In genomic region chr3:63295237-63295636, GRCm38 (mm10) we compare ENCODE assay signal across 9 mouse cellular contexts. TPM values are rescaled to one million over a fixed set of nuclear protein-coding genes. Genes with fewer than 3 reads are reported as not detected.
DNase-seq lines count a peak whose midpoint lies in the region; ATAC-seq and TF ChIP-seq lines count a peak whose summit lies in the region.
"Had no signal": no experiment of that assay in that cellular context is flagged by ENCODE, and none has a peak within 500 bp of the region (broad histone marks: within the 10 kb centered on the region; RNA-seq: fewer than 3 reads in every experiment).

No protein-coding gene starts in this region.

- peaks cover 15% of the 10 kb centered on the region; the same call in 1 of the 2 replicates for H3K4me1 ChIP-seq in embryonic facial prominence, embryonic 10.5 days
- H3K4me1 ChIP-seq in heart, embryonic 16.5 days (ENCODE audit: control insufficient read depth, insufficient read depth, low read length): peaks cover 5% of the 10 kb centered on the region
- no peaks in the 10 kb centered on the region; the same call in 1 of the 2 replicates for H3K4me1 ChIP-seq in small intestine, adult 2 months (ENCODE audit: control insufficient read depth, insufficient read depth, insufficient read length, low read length)

- TF ChIP-seq POLR2A in small intestine, adult 2 months (IDR thresholded peaks at IDR 0.05; ENCODE audit: low read depth, low read length): no peak

- H3K4me2 ChIP-seq in heart, embryonic 16.5 days (ENCODE audit: low read depth, low read length): peak overlapping the region; percentile 92

- ATAC-seq in heart, embryonic 16.5 days (replicated peaks; ENCODE audit: extremely low read depth, insufficient read depth, low FRiP score): peak; percentile 71

- DNase-seq in left cerebral cortex, adult 2 months (ENCODE audit: extremely low spot score in 1 of 2, low spot score in 2 of 2): peak; percentile 22 to 27
- DNase-seq in left cerebral cortex, postnatal 4 days: no peak
- peak; percentile 85 for DNase-seq in embryonic facial prominence, embryonic 10.5 days (ENCODE audit: low spot score)
- DNase-seq in kidney, postnatal 10 days: peak; percentile 67
- DNase-seq in lung, postnatal 25 days (ENCODE audit: low spot score): peak; percentile 23
- DNase-seq in layer of hippocampus, adult 9-11 months: no peak

- no peaks in the 10 kb centered on the region for H3K9me3 ChIP-seq in embryonic facial prominence, embryonic 10.5 days
- H3K9me3 ChIP-seq in heart, embryonic 16.5 days (replicated peaks; ENCODE audit: control insufficient read depth, low read length): no peaks in the 10 kb centered on the region

- intact Hi-C loops in left cerebral cortex, adult 2 months (cut with DNase I): loop anchor here (10.0 kb wide), 1 partner anchor 370 kb away; no protein-coding TSS in a partner anchor
- intact Hi-C loops in left cerebral cortex, postnatal 4 days (cut with DNase I): no loop called here

- H3K9ac ChIP-seq in heart, embryonic 16.5 days (ENCODE audit: low read length): peak overlapping the region; percentile 76

- H3K27me3 ChIP-seq in embryonic facial prominence, embryonic 10.5 days (replicated peaks; ENCODE audit: low read depth, poor library complexity, severe bottlenecking): peaks cover 6% of the 10 kb centered on the region; the same call in 1 of the 2 replicates
- no peaks in the 10 kb centered on the region for H3K27me3 ChIP-seq in heart, embryonic 16.5 days (ENCODE audit: control insufficient read depth, insufficient read depth, low read length)
- H3K27me3 ChIP-seq in small intestine, adult 2 months (ENCODE audit: control insufficient read depth, insufficient read depth, low read length): no peaks in the 10 kb centered on the region

- WGBS in embryonic facial prominence, embryonic 10.5 days: under 1% methylated on average over 21 of the region's 21 CpGs
- WGBS in heart, embryonic 16.5 days: under 1% methylated on average over 21 of the region's 21 CpGs
- 1% methylated on average over 21 of the region's 21 CpGs for WGBS in small intestine, adult 2 months

- peak; percentile 29 for TF ChIP-seq CTCF in left cerebral cortex, adult 2 months (IDR thresholded peaks at IDR 0.05)
- peak; percentile 30; the same call in 1 of the 2 replicates for TF ChIP-seq CTCF in small intestine, adult 2 months (IDR thresholded peaks at IDR 0.05; ENCODE audit: extremely low read depth, insufficient read length, insufficient replicate concordance, low read depth, low read length)

- no peak overlapping the region for H3K27ac ChIP-seq in left cerebral cortex, adult 2 months
- peak overlapping the region; percentile 93 for H3K27ac ChIP-seq in embryonic facial prominence, embryonic 10.5 days (replicated peaks)
- H3K27ac ChIP-seq in heart, embryonic 16.5 days (ENCODE audit: low read length): peak overlapping the region; percentile 51
- no peak overlapping the region for H3K27ac ChIP-seq in small intestine, adult 2 months (ENCODE audit: insufficient read depth, low read depth, low read length)
- H3K27ac ChIP-seq: macrophage had no signal

- H3K36me3 ChIP-seq in embryonic facial prominence, embryonic 10.5 days (replicated peaks): no peaks in the 10 kb centered on the region
- H3K36me3 ChIP-seq in heart, embryonic 16.5 days (ENCODE audit: control insufficient read depth, insufficient read depth): no peaks in the 10 kb centered on the region
- no peaks in the 10 kb centered on the region for H3K36me3 ChIP-seq in small intestine, adult 2 months (ENCODE audit: control insufficient read depth, insufficient read depth, low read length)

- H3K4me3 ChIP-seq in left cerebral cortex, adult 2 months: peak overlapping the region; percentile 69
- peak overlapping the region; percentile 88 for H3K4me3 ChIP-seq in embryonic facial prominence, embryonic 10.5 days
- peak overlapping the region; percentile 78 for H3K4me3 ChIP-seq in heart, embryonic 16.5 days (ENCODE audit: low read length)
- H3K4me3 ChIP-seq in small intestine, adult 2 months (ENCODE audit: low read depth, low read length): peak overlapping the region; percentile 69

RNA-seq across cellular contexts. Expression of gene Mme, which starts 53.9 kb away (rescaled TPM):
- total RNA-seq in left cerebral cortex, adult 2 months (2021): 1 to 10 TPM; 5.5 to 9.1 TPM
- 10 to 100 TPM in 1 of 2 experiments, 1 to 10 TPM in 1; 9.0 to 12.5 TPM for total RNA-seq in left cerebral cortex, postnatal 4 days (2021)
- 14.1 and 16.0 TPM in 2 replicates for polyA plus RNA-seq in embryonic facial prominence, embryonic 10.5 days (2016; fragmentation: Nextera tagmentation; extraction: Ambion mirVana)
- polyA plus RNA-seq in heart, embryonic 16.5 days (2015; fragmentation: Nextera tagmentation; extraction: Ambion mirVana): 3.0 and 3.1 TPM in 2 replicates
- 20.5 and 21.8 TPM in 2 replicates for polyA plus RNA-seq in small intestine, adult 2 months (2012; rRNA removed)
- polyA plus RNA-seq: macrophage had no signal

Comparison
In these comparisons a context has a peak if more than half of its experiments do, and no peak if none do; other contexts are left out.
1. DNase-seq: peak in left cerebral cortex, adult 2 months (2 of 2), embryonic facial prominence, embryonic 10.5 days (single experiment), kidney, postnatal 10 days (single experiment) and lung, postnatal 25 days (single experiment); none in left cerebral cortex, postnatal 4 days (single experiment) and layer of hippocampus, adult 9-11 months (single experiment).
2. H3K27ac ChIP-seq: peak in embryonic facial prominence, embryonic 10.5 days (single experiment) and heart, embryonic 16.5 days (single experiment); none in left cerebral cortex, adult 2 months (single experiment) and small intestine, adult 2 months (single experiment).
3. Peak in every context shown above with its lines, with median percentiles within 50 percentile points of each other: H3K4me3 ChIP-seq.